ENCODE assay signal across 8 mouse cellular contexts in the genomic region with DNA sequence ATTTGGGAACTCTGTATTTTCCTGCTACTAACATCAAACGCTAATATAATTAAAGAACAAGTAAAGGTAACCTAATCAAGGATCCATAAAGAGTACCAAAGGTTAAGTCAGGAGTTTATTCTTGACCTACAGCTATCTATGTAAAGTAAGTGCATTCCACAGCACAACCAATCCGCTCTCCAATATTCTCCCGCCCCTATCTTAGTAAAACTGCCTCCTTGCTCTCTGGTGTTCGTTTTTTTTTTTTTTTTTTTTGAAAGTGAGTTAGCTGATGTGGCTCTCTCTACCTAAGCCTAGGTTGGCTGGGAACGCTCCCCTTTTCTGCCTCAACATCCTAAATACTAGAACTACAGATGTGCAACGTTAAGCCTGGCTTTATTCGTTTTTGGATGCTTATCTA. TPM values are rescaled to one million over a fixed set of nuclear protein-coding genes. Genes with fewer than 3 reads are reported as not detected.
DNase-seq lines count a peak whose midpoint lies in the region; ATAC-seq and TF ChIP-seq lines count a peak whose summit lies in the region.

No protein-coding gene starts in this region.

- no peak overlapping the region for H3K27ac ChIP-seq in CH12.LX (ENCODE audit: insufficient read depth, low read depth)
- no peak overlapping the region for H3K27ac ChIP-seq in forebrain, embryonic 14.5 days (ENCODE audit: low read depth, low read length)
- peak overlapping the region; percentile 98 for H3K27ac ChIP-seq in liver, embryonic 16.5 days (ENCODE audit: low read length)
- H3K27ac ChIP-seq in thymus, adult 2 months (ENCODE audit: control insufficient read depth, insufficient read depth, low read length) = no peak overlapping the region

- no peak for TF ChIP-seq EP300 in CH12.LX (IDR thresholded peaks at IDR 0.05; ENCODE audit: low read length)

- WGBS in forebrain, embryonic 14.5 days = 27% methylated on average over 7 of the region's 7 CpGs
- WGBS in liver, embryonic 16.5 days (ENCODE audit: insufficient replicate concordance) = 7% methylated on average over 7 of the region's 7 CpGs
- 14% methylated on average over 7 of the region's 7 CpGs for WGBS in thymus, adult 2 months

- peaks cover 0 to 4% of the 10 kb centered on the region in 2 experiments for H3K36me3 ChIP-seq in CH12.LX (replicated peaks in 1 of 2; ENCODE audit: control insufficient read depth in 1 of 2, insufficient read depth in 1 of 2, low read length in 1 of 2)
- no peaks in the 10 kb centered on the region for H3K36me3 ChIP-seq in forebrain, embryonic 14.5 days (ENCODE audit: control insufficient read depth, insufficient read depth, low read length)
- H3K36me3 ChIP-seq in liver, embryonic 16.5 days (ENCODE audit: control insufficient read depth, insufficient read depth) = no peaks in the 10 kb centered on the region
- no peaks in the 10 kb centered on the region for H3K36me3 ChIP-seq in thymus, adult 2 months (ENCODE audit: control insufficient read depth, insufficient read depth, low read length)

- peak overlapping the region; percentile 92; the same call in 1 of the 2 replicates for H3K9ac ChIP-seq in CH12.LX (ENCODE audit: insufficient read depth, low read depth)
- no peak overlapping the region for H3K9ac ChIP-seq in forebrain, embryonic 14.5 days (ENCODE audit: low read length)
- peak overlapping the region; percentile 99 for H3K9ac ChIP-seq in liver, embryonic 16.5 days (ENCODE audit: low read depth, low read length)

- TF ChIP-seq RAD21 in CH12.LX (IDR thresholded peaks at IDR 0.05; ENCODE audit: low read depth, low read length) = no peak

- peak; percentile 26 for DNase-seq in embryo, embryonic 10.5 days (ENCODE audit: low spot score)
- DNase-seq in embryo, embryonic 11 days = no peak
- DNase-seq in CH12.LX (ENCODE audit: extremely low read depth) = no peak
- DNase-seq in forebrain, embryonic 14.5 days (ENCODE audit: low spot score) = no peak
- DNase-seq in cerebellum, postnatal 25 days = no peak
- DNase-seq in adrenal gland, postnatal 36 days = no peak
- DNase-seq in thymus, adult 2 months = no peak

- in situ Hi-C loops in CH12.LX (cut with MboI; ENCODE audit: low pct_ligation_motif_present, low pct_unique_long_range_greater_than_20kb, low sequenced_read_pairs) = no loop called here

- H3K4me1 ChIP-seq in CH12.LX (ENCODE audit: control insufficient read depth in 1 of 2, insufficient read depth in 2 of 2) = peaks cover 0 to 12% of the 10 kb centered on the region in 2 experiments; a peak in 2 of 4 replicates
- H3K4me1 ChIP-seq in forebrain, embryonic 14.5 days (ENCODE audit: control insufficient read depth, insufficient read depth, low read length) = peaks cover 4% of the 10 kb centered on the region; the same call in 1 of the 2 replicates
- H3K4me1 ChIP-seq in liver, embryonic 16.5 days (ENCODE audit: control insufficient read depth, low read depth, low read length) = peaks cover 8% of the 10 kb centered on the region
- peaks cover 2% of the 10 kb centered on the region; the same call in 1 of the 2 replicates for H3K4me1 ChIP-seq in thymus, adult 2 months (replicated peaks; ENCODE audit: control insufficient read depth, insufficient read depth, low read length)

- H3K9me3 ChIP-seq in CH12.LX (replicated peaks; ENCODE audit: low read length) = peaks cover 7% of the 10 kb centered on the region
- H3K9me3 ChIP-seq in forebrain, embryonic 14.5 days (replicated peaks; ENCODE audit: control insufficient read depth, low read length) = no peaks in the 10 kb centered on the region
- H3K9me3 ChIP-seq in liver, embryonic 16.5 days (replicated peaks; ENCODE audit: control insufficient read depth, low read length) = peaks cover 3% of the 10 kb centered on the region; the same call in 1 of the 2 replicates

- TF ChIP-seq CTCF in CH12.LX (conservative IDR thresholded peaks at IDR 0.05 in 1 of 2, IDR thresholded peaks at IDR 0.05 in 1 of 2; ENCODE audit: low read depth in 2 of 2, low read length in 2 of 2) = no peak
- no peak for TF ChIP-seq CTCF in thymus, adult 2 months (IDR thresholded peaks at IDR 0.05; ENCODE audit: borderline replicate concordance, control insufficient read depth, extremely low read depth, insufficient read depth, low read length, poor library complexity)

- no peak overlapping the region for H3K4me3 ChIP-seq in CH12.LX (replicated peaks in 1 of 3; ENCODE audit: low read depth in 2 of 3, low read length in 2 of 3, poor library complexity in 1 of 3)
- H3K4me3 ChIP-seq in forebrain, embryonic 14.5 days (ENCODE audit: low read depth, low read length) = peak overlapping the region; percentile 92
- H3K4me3 ChIP-seq in liver, embryonic 16.5 days (ENCODE audit: low read depth, low read length) = peak overlapping the region; percentile 100
- no peak overlapping the region for H3K4me3 ChIP-seq in thymus, adult 2 months (ENCODE audit: control insufficient read depth, insufficient read depth, low read length)

- H3K79me2 ChIP-seq in CH12.LX (replicated peaks; ENCODE audit: control insufficient read depth, extremely low read depth, insufficient read depth, poor library complexity, severe bottlenecking) = no peaks in the 10 kb centered on the region

- no peaks in the 10 kb centered on the region for H3K27me3 ChIP-seq in CH12.LX (replicated peaks)
- no peaks in the 10 kb centered on the region for H3K27me3 ChIP-seq in forebrain, embryonic 14.5 days (replicated peaks; ENCODE audit: control insufficient read depth, insufficient read depth, low read length)
- H3K27me3 ChIP-seq in liver, embryonic 16.5 days (ENCODE audit: control insufficient read depth, insufficient read depth, low read depth, low read length) = no peaks in the 10 kb centered on the region
- H3K27me3 ChIP-seq in thymus, adult 2 months (ENCODE audit: control insufficient read depth, insufficient read depth, low read length) = no peaks in the 10 kb centered on the region

- ATAC-seq in forebrain, embryonic 14.5 days = no peak
- ATAC-seq in liver, embryonic 16.5 days (ENCODE audit: low read depth) = no peak

- dilution Hi-C loops in CH12.LX (cut with MboI; ENCODE audit: extremely low pct_ligation_motif_present, extremely low pct_unique_long_range_greater_than_20kb, low sequenced_read_pairs) = no loop called here

- TF ChIP-seq POLR2A in CH12.LX (IDR thresholded peaks at IDR 0.05; ENCODE audit: low read depth, low read length) = no peak
- no peak for TF ChIP-seq POLR2A in thymus, adult 2 months (IDR thresholded peaks at IDR 0.05; ENCODE audit: control insufficient read depth, extremely low read depth, insufficient read depth, low read length, poor library complexity)

- H3K4me2 ChIP-seq in CH12.LX (ENCODE audit: insufficient read depth, low read depth, poor library complexity, severe bottlenecking) = peak overlapping the region; percentile 82; the same call in 1 of the 2 replicates
- H3K4me2 ChIP-seq in forebrain, embryonic 14.5 days (ENCODE audit: low read length) = peak overlapping the region; percentile 72
- peak overlapping the region; percentile 79 for H3K4me2 ChIP-seq in liver, embryonic 16.5 days (ENCODE audit: low read depth, low read length)

TF ChIP-seq in CH12.LX, 34 proteins besides CTCF, POLR2A, EP300 and RAD21:
- TF ChIP-seq TCF12 (IDR thresholded peaks at IDR 0.05; ENCODE audit: low read depth, low read length) (no peak), ZNF384 (IDR thresholded peaks at IDR 0.05; ENCODE audit: low read depth, low read length) (0 out of 2 replicates have a peak, but pooled peaks have one; percentile 4)

RNA-seq across cellular contexts. Expression of gene Heatr5a, which starts 1.2 kb away (rescaled TPM):
- total RNA-seq in CH12.LX (2012; rRNA removed) (6.4 and 7.4 TPM in 2 replicates), CH12.LX (2014; rRNA removed) (4.8 and 5.4 TPM in 2 replicates)
- 5.8 and 7.3 TPM in 2 replicates for polyA plus RNA-seq in CH12.LX (2012; ENCODE audit: insufficient read length, low read depth)
- polyA plus RNA-seq in forebrain, embryonic 14.5 days (2014; fragmentation: Nextera tagmentation; extraction: Ambion mirVana) = 4.8 and 5.4 TPM in 2 replicates
- 5.0 and 5.2 TPM in 2 replicates for polyA plus RNA-seq in liver, embryonic 16.5 days (2015; fragmentation: Nextera tagmentation; extraction: Ambion mirVana)
- 10 to 100 TPM; 22.2 to 22.4 TPM for total RNA-seq in adrenal gland, postnatal 36 days (2021)
- 38.6 and 39.9 TPM in 2 replicates for polyA plus RNA-seq in thymus, adult 2 months (2012; rRNA removed)

RNA-seq across cellular contexts. Expression of gene Dtd2, which starts 36.4 kb away (rescaled TPM):
- total RNA-seq in CH12.LX (2012; rRNA removed) (23.8 and 24.5 TPM in 2 replicates), CH12.LX (2014; rRNA removed) (34.6 and 39.6 TPM in 2 replicates)
- polyA plus RNA-seq in CH12.LX (2012; ENCODE audit: insufficient read length, low read depth) = 31.5 and 39.3 TPM in 2 replicates
- 16.1 and 16.2 TPM in 2 replicates for polyA plus RNA-seq in forebrain, embryonic 14.5 days (2014; fragmentation: Nextera tagmentation; extraction: Ambion mirVana)
- polyA plus RNA-seq in liver, embryonic 16.5 days (2015; fragmentation: Nextera tagmentation; extraction: Ambion mirVana) = 10.4 and 12.8 TPM in 2 replicates
- 10 to 100 TPM; 14.6 to 29.1 TPM for total RNA-seq in adrenal gland, postnatal 36 days (2021)
- 3.6 and 5.6 TPM in 2 replicates for polyA plus RNA-seq in thymus, adult 2 months (2012; rRNA removed)

RNA-seq across cellular contexts. Expression of gene Gpr33, which starts 58.0 kb away (rescaled TPM):
- total RNA-seq in CH12.LX (2012; rRNA removed) = not detected in 2 replicates
- total RNA-seq in CH12.LX (2014; rRNA removed) = not detected in 2 replicates
- polyA plus RNA-seq in CH12.LX (2012; ENCODE audit: insufficient read length, low read depth) = not detected in 2 replicates
- polyA plus RNA-seq in forebrain, embryonic 14.5 days (2014; fragmentation: Nextera tagmentation; extraction: Ambion mirVana) = not detected in 2 replicates
- not detected in 2 replicates for polyA plus RNA-seq in liver, embryonic 16.5 days (2015; fragmentation: Nextera tagmentation; extraction: Ambion mirVana)
- total RNA-seq in adrenal gland, postnatal 36 days (2021) = not detected
- 0.66 and 1.2 TPM in 2 replicates for polyA plus RNA-seq in thymus, adult 2 months (2012; rRNA removed)

Comparison
In these comparisons a context has a peak if more than half of its experiments do, and no peak if none do; other contexts are left out.
1. H3K4me3 ChIP-seq: peak in forebrain, embryonic 14.5 days (single experiment) and liver, embryonic 16.5 days (single experiment); none in CH12.LX (0 of 3) and thymus, adult 2 months (single experiment).
2. Peak in every context shown above with its lines, with median percentiles within 50 percentile points of each other: H3K4me2 ChIP-seq.